Mouse (Mus musculus): ENCODE measurements around the gene Gm1553. TPM values are rescaled to one million over a fixed set of nuclear protein-coding genes. Genes with fewer than 3 reads are reported as not detected.

Gene Gm1553
- not detected in 2 replicates for polyA plus RNA-seq (2012; rRNA removed)

DNA sequence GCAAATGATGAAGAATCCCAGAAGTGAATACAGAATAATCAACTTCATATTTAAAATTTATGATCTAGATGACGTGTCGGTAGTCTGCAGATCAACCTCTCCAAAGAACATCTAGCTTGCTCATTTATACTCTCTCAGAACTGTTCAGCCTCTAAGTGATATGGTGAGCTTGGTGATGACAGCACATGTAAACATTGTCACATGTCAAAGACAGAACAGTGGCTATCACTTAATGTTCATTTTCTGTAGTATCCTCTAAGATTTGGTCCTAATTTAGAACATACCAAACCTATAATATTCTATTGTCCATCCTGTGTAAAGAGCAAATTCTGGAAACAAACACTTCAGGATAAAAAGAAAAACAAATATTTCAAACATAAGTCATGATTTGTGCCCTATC lies at the start of gene Gm1553:
Gene Gm1553 (minus strand): TSS at position 101 of the 400 bp plus-strand sequence.
- DNase-seq (ENCODE audit: low spot score) = no peak

Other genes starting within 250 kb of the Gm1553 start
- gene 4932415D10Rik, start 176.0 kb downstream of the Gm1553 start, polyA plus RNA-seq (2012; rRNA removed) = not detected in 2 replicates
- 5.5 and 5.7 TPM in 2 replicates for gene Gm4924, start 138.4 kb downstream of the Gm1553 start, polyA plus RNA-seq (2012; rRNA removed)
- gene 1190007I07Rik, start 130.6 kb upstream of the Gm1553 start, polyA plus RNA-seq (2012; rRNA removed) = 26.1 and 38.6 TPM in 2 replicates
- gene Tdg, start 137.2 kb upstream of the Gm1553 start, polyA plus RNA-seq (2012; rRNA removed) = 32.9 and 33.5 TPM in 2 replicates
- 20.3 and 25.3 TPM in 2 replicates for gene Glt8d2, start 198.0 kb upstream of the Gm1553 start, polyA plus RNA-seq (2012; rRNA removed)
- 19.9 and 21.6 TPM in 2 replicates for gene Hcfc2, start 203.5 kb upstream of the Gm1553 start, polyA plus RNA-seq (2012; rRNA removed)